Mouse (Mus musculus) kidney, postnatal 10 days (tissue): ENCODE measurements around the gene Gna14.

Experiments
- DNase-seq: peaks from one replicate; pipeline ENCODE4 v3.0.0; 2021; ENCODE audit warnings: mixed read lengths

The Gna14 gene

GRCm38 (mm10) chr19:16457127-16457526 lies 21.6 kb downstream of the Gna14 start:
- no peak for DNase-seq

GRCm38 (mm10) chr19:16459317-16459716 lies 23.8 kb downstream of the Gna14 start:
- DNase-seq = no peak

- no peak for DNase-seq
Observed at GRCm38 (mm10) chr19:16460292-16460691, 24.7 kb downstream of the Gna14 start.

- DNase-seq = no peak
Observed at GRCm38 (mm10) chr19:16460831-16461230, 25.3 kb downstream of the Gna14 start.

- DNase-seq = no peak
Observed at GRCm38 (mm10) chr19:16462461-16462860, 26.9 kb downstream of the Gna14 start.

GRCm38 (mm10) chr19:16464730-16465129 lies 29.2 kb downstream of the Gna14 start:
- DNase-seq = peak; percentile 32

- no peak for DNase-seq
Observed at GRCm38 (mm10) chr19:16468756-16469374, 33.3 kb downstream of the Gna14 start.

GRCm38 (mm10) chr19:16472655-16473054 lies 37.1 kb downstream of the Gna14 start:
- DNase-seq = no peak

- no peak for DNase-seq
Observed at GRCm38 (mm10) chr19:16477314-16477946, 41.9 kb downstream of the Gna14 start.

GRCm38 (mm10) chr19:16478186-16478607 lies 42.6 kb downstream of the Gna14 start:
- no peak for DNase-seq

- no peak for DNase-seq
Observed at GRCm38 (mm10) chr19:16482047-16482446, 46.5 kb downstream of the Gna14 start.

GRCm38 (mm10) chr19:16484237-16484636 lies 48.7 kb downstream of the Gna14 start:
- DNase-seq = no peak

- no peak for DNase-seq
Observed at GRCm38 (mm10) chr19:16484671-16485070, 49.1 kb downstream of the Gna14 start.

- DNase-seq = no peak
Observed at GRCm38 (mm10) chr19:16490756-16491155, 55.2 kb downstream of the Gna14 start.

- no peak for DNase-seq
Observed at GRCm38 (mm10) chr19:16491497-16491896, 55.9 kb downstream of the Gna14 start.

GRCm38 (mm10) chr19:16492453-16492852 lies 56.9 kb downstream of the Gna14 start:
- DNase-seq = no peak

- DNase-seq = no peak
Observed at GRCm38 (mm10) chr19:16494816-16495516, 59.4 kb downstream of the Gna14 start.

- DNase-seq = peak; percentile 59
Observed at GRCm38 (mm10) chr19:16496016-16496415, 60.5 kb downstream of the Gna14 start.

- no peak for DNase-seq
Observed at GRCm38 (mm10) chr19:16502054-16502453, 66.5 kb downstream of the Gna14 start.

GRCm38 (mm10) chr19:16506711-16507364 lies 71.3 kb downstream of the Gna14 start:
- DNase-seq = no peak

GRCm38 (mm10) chr19:16510343-16511080 lies 75.0 kb downstream of the Gna14 start:
- peak; percentile 27 for DNase-seq

GRCm38 (mm10) chr19:16511081-16511420 lies 75.5 kb downstream of the Gna14 start:
- no peak for DNase-seq

- no peak for DNase-seq
Observed at GRCm38 (mm10) chr19:16514201-16514600, 78.6 kb downstream of the Gna14 start.
